Mouse (Mus musculus) T-cell, adult 2 months (primary cell): ENCODE results near the gene St6galnac3.

Experiments
- DNase-seq: peaks from one replicate; pipeline ENCODE4 v3.0.0; 2022; ENCODE audit warnings: low spot score

Gene St6galnac3

DNA sequence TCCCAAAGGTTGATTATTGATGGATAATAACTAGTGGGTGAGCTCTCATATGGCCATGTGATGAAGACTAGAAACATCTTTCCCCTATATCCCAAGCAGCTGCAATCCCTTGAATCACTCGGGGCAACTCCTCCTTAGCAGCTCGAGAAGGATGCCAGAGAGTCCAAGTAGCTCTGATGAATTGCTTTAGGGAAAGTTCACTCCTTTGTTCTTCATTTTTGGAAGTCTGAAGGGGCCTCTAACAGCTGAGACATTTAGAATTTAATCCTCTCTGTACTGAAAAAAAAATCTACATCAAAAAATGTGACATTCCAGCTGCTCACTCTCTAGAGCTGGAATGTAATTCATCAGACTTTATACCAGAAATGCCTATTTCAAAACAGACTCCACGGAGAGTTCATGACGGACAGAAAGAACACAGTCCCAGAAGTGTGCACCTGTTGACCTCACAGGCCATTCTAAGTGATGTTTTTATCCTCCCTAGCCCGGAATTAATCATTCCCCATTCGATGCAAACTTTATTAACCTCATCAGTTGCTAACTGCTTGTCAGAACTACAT, 211.4 kb downstream of the St6galnac3 start:
- DNase-seq: no peak

DNA sequence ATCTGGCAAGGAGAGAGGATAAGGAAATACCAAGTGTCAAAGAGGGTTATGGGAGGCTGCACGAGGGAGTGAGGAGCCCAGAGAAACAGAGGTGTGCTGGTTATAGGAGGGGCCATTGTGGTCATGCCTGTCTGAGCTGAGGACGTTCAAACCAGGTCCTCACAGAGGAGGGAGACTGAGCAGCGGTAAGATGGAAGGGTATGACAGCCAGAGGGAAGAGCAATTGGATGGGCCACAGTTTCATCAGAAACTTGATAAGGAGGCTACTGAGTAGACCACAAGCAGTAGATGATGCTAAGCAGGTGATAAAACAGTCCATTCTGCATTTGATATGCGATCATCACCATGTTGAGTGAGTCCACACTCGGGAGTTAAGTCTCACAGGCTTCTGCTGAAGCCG, 212.4 kb downstream of the St6galnac3 start:
- no peak for DNase-seq

- DNase-seq: no peak
Measured at GRCm38 (mm10) chr3:153511151-153511580, 213.8 kb downstream of the St6galnac3 start.

DNA sequence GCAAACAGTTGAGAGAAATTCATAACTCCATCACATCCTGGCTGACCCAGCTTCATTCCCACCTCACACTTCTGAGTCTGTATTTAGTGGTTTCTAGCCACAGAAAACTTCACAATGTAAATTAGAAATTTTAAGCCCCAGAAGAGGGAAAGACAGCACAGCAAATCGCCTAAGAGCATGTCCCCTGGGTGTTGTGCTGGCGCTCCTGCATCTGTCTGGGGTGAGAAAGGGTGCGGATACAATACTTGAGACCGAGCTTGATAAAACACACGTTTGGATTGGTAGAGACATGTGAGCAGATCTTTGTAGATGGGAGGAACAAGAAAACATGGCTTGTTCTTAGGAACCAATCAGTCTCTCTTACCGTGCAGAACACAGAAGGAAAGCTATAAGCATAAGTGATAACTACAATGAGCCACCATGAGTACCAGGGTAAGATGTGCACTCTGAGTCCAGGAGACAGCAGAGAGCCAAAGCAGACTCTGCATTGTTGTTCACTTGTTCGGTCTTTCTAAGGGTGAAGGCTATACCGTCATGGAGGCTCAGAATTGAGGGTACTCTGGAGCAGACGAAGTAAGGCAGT, 214.8 kb downstream of the St6galnac3 start:
- no peak for DNase-seq

GRCm38 (mm10) chr3:153509643-153510042, 215.3 kb downstream of the St6galnac3 start:
- DNase-seq: no peak

DNA sequence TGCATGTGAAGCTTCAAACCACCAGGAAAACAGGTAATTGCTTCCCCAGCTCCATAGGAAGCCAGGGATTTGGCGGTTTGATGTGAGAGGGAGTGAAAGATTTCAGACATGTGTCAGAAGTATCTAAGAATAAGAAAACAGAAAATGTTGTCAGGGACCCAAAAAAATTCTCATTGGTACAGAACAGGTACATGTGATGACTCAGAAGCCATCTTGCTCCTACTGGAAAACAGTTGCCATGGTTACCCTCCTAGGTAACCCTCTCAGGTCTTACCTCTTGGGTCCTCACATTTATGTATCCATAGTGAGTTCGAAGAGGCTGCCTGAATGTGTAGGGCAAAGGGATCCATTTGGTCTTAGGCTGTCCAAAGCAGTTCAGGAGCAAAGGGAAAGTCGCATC, 215.9 kb downstream of the St6galnac3 start:
- no peak for DNase-seq

GRCm38 (mm10) chr3:153508592-153508991, 216.4 kb downstream of the St6galnac3 start:
- no peak for DNase-seq

DNA sequence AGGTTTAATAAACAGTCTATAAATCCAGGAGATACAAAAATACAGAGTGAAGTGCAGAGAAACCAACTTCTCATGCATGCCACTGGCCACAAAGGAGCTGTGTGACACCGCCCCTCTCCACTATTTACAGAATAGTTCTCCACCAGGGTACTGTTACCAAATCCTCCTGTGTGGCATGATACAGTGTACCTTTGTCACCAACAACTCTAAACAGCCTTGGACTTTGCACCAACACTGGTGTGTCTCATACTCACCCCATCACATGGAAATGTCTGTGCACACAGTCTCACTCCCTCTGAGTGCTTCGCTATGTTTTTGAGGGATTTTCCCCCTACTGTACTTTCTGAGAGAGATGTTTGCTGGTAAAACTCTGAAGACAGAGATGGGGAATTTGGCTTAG, 217.4 kb downstream of the St6galnac3 start:
- DNase-seq: no peak

DNA sequence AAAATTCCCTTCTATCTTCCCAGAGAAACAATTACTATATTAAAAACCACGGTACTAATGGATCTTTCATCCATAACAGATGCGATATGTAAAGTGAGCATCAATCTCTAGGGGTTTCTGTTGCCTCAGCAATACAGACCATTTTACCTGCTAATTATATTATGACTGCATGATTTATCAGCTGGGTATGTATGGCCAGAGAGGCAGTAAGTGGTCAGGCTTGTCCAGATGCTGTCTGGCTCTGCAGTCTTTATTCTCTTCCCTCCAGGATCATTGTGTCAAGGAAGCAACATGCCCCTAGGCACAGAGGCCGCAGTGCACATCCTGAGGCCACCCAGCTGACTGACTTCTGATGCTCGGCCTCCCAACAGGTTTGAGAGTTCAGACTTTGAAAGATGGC, 222.5 kb downstream of the St6galnac3 start:
- DNase-seq: no peak

- peak; percentile 21 for DNase-seq
Measured at GRCm38 (mm10) chr3:153501333-153501877, 223.6 kb downstream of the St6galnac3 start.

GRCm38 (mm10) chr3:153492986-153493385, 232.0 kb downstream of the St6galnac3 start:
- no peak for DNase-seq

DNA sequence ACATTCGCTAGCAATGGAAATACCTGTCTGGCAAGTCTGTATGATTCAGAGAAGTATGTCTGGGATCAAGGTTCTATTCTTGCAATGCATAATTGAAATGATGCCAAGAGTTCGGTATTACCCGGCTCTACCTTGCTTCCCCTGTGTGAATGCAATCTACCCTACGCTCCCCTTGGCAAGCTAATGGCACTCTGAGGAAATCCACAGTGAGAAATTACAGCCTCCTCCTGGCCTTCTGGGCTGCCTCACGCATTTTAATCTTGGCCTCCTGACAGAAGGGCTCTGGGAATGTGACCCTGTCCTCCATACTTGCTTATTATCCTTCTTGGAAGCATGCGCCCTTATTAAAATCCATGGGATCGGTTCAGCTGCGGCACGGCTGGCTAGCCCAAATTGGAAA, 235.3 kb downstream of the St6galnac3 start:
- DNase-seq: no peak

- no peak for DNase-seq
Measured at GRCm38 (mm10) chr3:153488931-153489330, 236.0 kb downstream of the St6galnac3 start.

DNA sequence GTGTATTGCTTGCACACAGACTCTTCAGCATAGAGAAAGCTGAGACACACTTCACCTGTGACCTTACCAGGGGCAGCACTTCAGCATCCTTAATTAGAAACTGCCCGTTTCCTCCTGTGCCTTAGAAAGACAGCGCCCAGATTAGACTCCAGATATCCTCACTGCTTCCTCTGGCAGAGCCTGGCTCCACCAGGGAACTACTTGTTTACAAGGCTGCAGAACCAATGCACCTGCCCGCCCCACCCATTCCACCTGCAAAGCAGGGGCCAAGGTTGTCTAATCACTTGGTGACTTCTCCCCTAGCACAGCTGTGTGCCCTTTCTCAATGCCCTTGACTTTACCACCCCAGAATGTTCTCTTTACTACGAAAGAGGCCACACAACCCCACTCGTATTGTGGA, 239.8 kb downstream of the St6galnac3 start:
- no peak for DNase-seq

- no peak for DNase-seq
Measured at GRCm38 (mm10) chr3:153484701-153485100, 240.3 kb downstream of the St6galnac3 start.

GRCm38 (mm10) chr3:153483691-153484090, 241.3 kb downstream of the St6galnac3 start:
- no peak for DNase-seq

GRCm38 (mm10) chr3:153482098-153482497, 242.9 kb downstream of the St6galnac3 start:
- no peak for DNase-seq

GRCm38 (mm10) chr3:153481012-153481411, 244.0 kb downstream of the St6galnac3 start:
- no peak for DNase-seq

DNA sequence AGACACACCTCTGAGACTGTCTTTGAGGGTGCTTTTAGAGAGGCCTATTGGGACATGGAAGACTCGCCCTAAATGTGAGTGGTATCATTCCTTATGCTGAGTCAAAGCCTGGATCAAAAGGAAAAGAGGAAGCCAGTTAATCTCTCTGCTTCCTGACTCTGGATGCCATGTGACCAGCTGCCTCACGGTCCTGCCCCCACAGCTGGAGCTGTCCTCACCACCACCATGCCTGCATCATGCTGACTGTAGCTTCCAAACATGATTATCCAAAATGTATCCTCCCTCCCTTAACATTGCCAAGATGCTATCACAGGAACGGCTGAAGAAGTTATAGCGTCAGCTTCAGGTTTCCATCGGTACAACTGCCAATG, 244.4 kb downstream of the St6galnac3 start:
- no peak for DNase-seq

GRCm38 (mm10) chr3:153480005-153480635, 244.9 kb downstream of the St6galnac3 start:
- no peak for DNase-seq

- DNase-seq: no peak
Measured at GRCm38 (mm10) chr3:153475919-153476318, 249.1 kb downstream of the St6galnac3 start.

GRCm38 (mm10) chr3:153475461-153475860, 249.5 kb downstream of the St6galnac3 start:
- no peak for DNase-seq
